ENCODE assay signal across 20 mouse cellular contexts in the genomic region with DNA sequence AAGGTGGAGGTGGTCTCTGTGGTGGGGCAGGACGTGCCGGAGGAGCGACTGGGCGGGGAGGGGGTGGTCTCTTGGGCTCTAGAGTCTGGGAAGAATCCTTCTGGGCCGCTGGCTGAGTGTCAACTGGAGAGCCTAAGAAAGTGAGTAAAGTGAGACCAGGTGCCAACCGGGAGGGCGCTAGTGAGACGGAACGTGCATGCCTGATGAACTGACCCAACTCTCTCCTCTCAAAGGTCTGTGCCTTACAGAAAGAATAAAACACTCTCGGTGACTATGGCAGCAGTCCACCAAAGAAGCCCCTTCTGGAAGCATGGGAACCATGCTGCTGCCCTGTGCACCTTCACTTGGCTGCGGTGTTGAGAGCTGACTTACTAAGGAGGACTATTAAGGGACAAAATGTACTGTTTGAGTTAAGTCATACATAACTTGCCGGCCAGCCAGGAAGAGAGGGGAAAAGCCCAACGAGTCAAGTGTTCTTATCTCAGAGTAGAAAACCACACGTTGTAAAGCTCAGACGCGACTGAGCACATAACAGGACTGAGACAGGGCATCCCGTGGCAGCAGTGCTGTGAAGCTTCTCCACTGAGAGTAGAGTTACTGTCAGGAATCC. TPM values are rescaled to one million over a fixed set of nuclear protein-coding genes. Genes with fewer than 3 reads are reported as not detected.
DNase-seq lines count a peak whose midpoint lies in the region; ATAC-seq and TF ChIP-seq lines count a peak whose summit lies in the region.
"Had no signal": no experiment of that assay in that cellular context is flagged by ENCODE, and none has a peak within 500 bp of the region (broad histone marks: within the 10 kb centered on the region; RNA-seq: fewer than 3 reads in every experiment).

No protein-coding gene starts in this region.

- TF ChIP-seq CTCF in heart, adult 2 months (IDR thresholded peaks at IDR 0.05) = no peak

- no peaks in the 10 kb centered on the region for H3K27me3 ChIP-seq in heart, embryonic 11.5 days (ENCODE audit: control insufficient read depth, insufficient read depth, low read length)
- no peaks in the 10 kb centered on the region for H3K27me3 ChIP-seq in heart, adult 2 months (ENCODE audit: control insufficient read depth, insufficient read depth, low read length)
- H3K27me3 ChIP-seq in lung, embryonic 15.5 days = no peaks in the 10 kb centered on the region
- H3K27me3 ChIP-seq: heart, embryonic 15.5 days; hindbrain, embryonic 13.5 days; limb, embryonic 15.5 days; neural tube, embryonic 13.5 days had no signal

- no peak overlapping the region for H3K27ac ChIP-seq in heart, embryonic 11.5 days (ENCODE audit: low read depth, low read length)
- H3K27ac ChIP-seq in heart, adult 2 months = no peak overlapping the region
- H3K27ac ChIP-seq in lung, embryonic 15.5 days = peak overlapping the region; percentile 29; the same call in 1 of the 2 replicates
- H3K27ac ChIP-seq: heart, embryonic 15.5 days; hindbrain, embryonic 13.5 days; limb, embryonic 15.5 days; neural tube, embryonic 13.5 days had no signal

- no peaks in the 10 kb centered on the region for H3K79me2 ChIP-seq in heart, adult 2 months (replicated peaks; ENCODE audit: control insufficient read depth, insufficient read depth, low read length)

- 35% methylated on average over 17 of the region's 17 CpGs for WGBS in heart, embryonic 11.5 days (ENCODE audit: insufficient replicate concordance)
- 59% methylated on average over 17 of the region's 17 CpGs for WGBS in heart, adult 2 months
- 39% methylated on average over 17 of the region's 17 CpGs for WGBS in lung, embryonic 15.5 days

- no peak for TF ChIP-seq POLR2A in heart, adult 2 months (IDR thresholded peaks at IDR 0.05; ENCODE audit: insufficient read depth, low read depth, low read length)

- peaks cover 4% of the 10 kb centered on the region; the same call in 1 of the 2 replicates for H3K36me3 ChIP-seq in heart, embryonic 11.5 days (ENCODE audit: control insufficient read depth, insufficient read depth, low read length)
- H3K36me3 ChIP-seq in heart, adult 2 months (ENCODE audit: control insufficient read depth, insufficient read depth, low read length) = no peaks in the 10 kb centered on the region
- 0 out of 2 replicates have a peak, but pooled peaks cover 2% of the 10 kb centered on the region for H3K36me3 ChIP-seq in lung, embryonic 15.5 days

- H3K9me3 ChIP-seq in heart, embryonic 11.5 days (replicated peaks; ENCODE audit: control insufficient read depth, low read length) = no peaks in the 10 kb centered on the region
- H3K9me3 ChIP-seq in lung, embryonic 15.5 days = no peaks in the 10 kb centered on the region
- H3K9me3 ChIP-seq: heart, embryonic 15.5 days; hindbrain, embryonic 13.5 days; limb, embryonic 15.5 days; neural tube, embryonic 13.5 days had no signal

- intact Hi-C loops in heart, adult 2 months (cut with DNase I) = no loop called here

- H3K4me2 ChIP-seq in heart, embryonic 11.5 days = peak overlapping the region; percentile 14; the same call in 1 of the 2 replicates
- no peak overlapping the region for H3K4me2 ChIP-seq in lung, embryonic 15.5 days
- H3K4me2 ChIP-seq: heart, embryonic 15.5 days; hindbrain, embryonic 13.5 days; limb, embryonic 15.5 days; neural tube, embryonic 13.5 days had no signal

- H3K4me1 ChIP-seq in heart, embryonic 11.5 days (ENCODE audit: control insufficient read depth, insufficient read depth, low read length) = no peaks in the 10 kb centered on the region; the same call in 1 of the 2 replicates
- no peaks in the 10 kb centered on the region for H3K4me1 ChIP-seq in heart, adult 2 months (ENCODE audit: control insufficient read depth, insufficient read depth, low read length)
- peaks cover 8% of the 10 kb centered on the region; the same call in 1 of the 2 replicates for H3K4me1 ChIP-seq in lung, embryonic 15.5 days
- H3K4me1 ChIP-seq: heart, embryonic 15.5 days; hindbrain, embryonic 13.5 days; limb, embryonic 15.5 days; neural tube, embryonic 13.5 days had no signal

- no peak for ATAC-seq in heart, embryonic 11.5 days (replicated peaks; ENCODE audit: insufficient number of reproducible peaks, low FRiP score, low TSS enrichment)
- ATAC-seq in lung, embryonic 15.5 days (ENCODE audit: borderline replicate concordance, extremely low read depth, low FRiP score, low TSS enrichment) = peak; percentile 35; the same call in 1 of the 2 replicates
- peak; percentile 58 for ATAC-seq in megakaryocyte-erythroid progenitor cell, adult 5-6 weeks (replicated peaks; ENCODE audit: low FRiP score, low TSS enrichment, poor library complexity, severe bottlenecking)
- ATAC-seq: forebrain, embryonic 14.5 days had no signal

- H3K4me3 ChIP-seq in heart, embryonic 11.5 days (ENCODE audit: low read depth, low read length) = no peak overlapping the region
- no peak overlapping the region for H3K4me3 ChIP-seq in heart, adult 2 months
- H3K4me3 ChIP-seq in lung, embryonic 15.5 days = no peak overlapping the region
- H3K4me3 ChIP-seq: erythroblast, embryonic 14.5 days; heart, embryonic 15.5 days; hindbrain, embryonic 13.5 days; limb, embryonic 15.5 days; neural tube, embryonic 13.5 days had no signal

- no peak for DNase-seq in heart, adult 2 months
- peak; percentile 47 to 77 for DNase-seq in lung, adult 18-20 months
- no peak for DNase-seq in lung, postnatal 4 days
- no peak for DNase-seq in urinary bladder, postnatal 4 days (ENCODE audit: low spot score in 2 of 2)
- no peak for DNase-seq in adrenal gland, postnatal 10 days
- DNase-seq: adrenal gland, postnatal 36 days; B cell, adult 2 months; cerebellum, adult 8-10 months; kidney, adult 8-10 months; right cerebral cortex, postnatal 14 days; thymus, postnatal 25 days had no signal

- TF ChIP-seq EP300 in heart, adult 2 months (IDR thresholded peaks at IDR 0.05; ENCODE audit: insufficient read depth, low read depth, low read length) = no peak

- no peak overlapping the region for H3K9ac ChIP-seq in heart, embryonic 11.5 days (ENCODE audit: low read depth, low read length)
- no peak overlapping the region for H3K9ac ChIP-seq in heart, adult 2 months (ENCODE audit: low read depth, low read length)
- H3K9ac ChIP-seq in lung, embryonic 15.5 days = no peak overlapping the region
- H3K9ac ChIP-seq: heart, embryonic 15.5 days; hindbrain, embryonic 13.5 days; limb, embryonic 15.5 days; neural tube, embryonic 13.5 days had no signal

RNA-seq across cellular contexts. Expression of a gene that starts 15.5 kb away (rescaled TPM):
- 47.0 and 51.7 TPM in 2 replicates for polyA plus RNA-seq in heart, embryonic 11.5 days (2014; fragmentation: Nextera tagmentation; extraction: Ambion mirVana)
- 10 to 100 TPM; 24.2 to 27.5 TPM for total RNA-seq in heart, adult 2 months (2021)
- 8.2 TPM in 2 replicates for polyA plus RNA-seq in heart, adult 2 months (2012; rRNA removed)
- 44.1 and 53.3 TPM in 2 replicates for polyA plus RNA-seq in lung, embryonic 15.5 days (2015; fragmentation: Nextera tagmentation; extraction: Ambion mirVana)
- total RNA-seq in megakaryocyte-erythroid progenitor cell, adult 5-6 weeks (2014; fragmentation: Nextera tagmentation) = 40.6 and 61.6 TPM in 2 replicates
- total RNA-seq in megakaryocyte-erythroid progenitor cell, adult 5-6 weeks (2017) = 104 and 136 TPM in 2 replicates
- total RNA-seq in adrenal gland, postnatal 10 days (2021) = 10 to 100 TPM; 30.6 to 31.6 TPM

Comparison
In these comparisons a context has a peak if more than half of its experiments do, and no peak if none do; other contexts are left out.
1. DNase-seq: peak in lung, adult 18-20 months (2 of 2); none in heart, adult 2 months (0 of 2), lung, postnatal 4 days (0 of 2), urinary bladder, postnatal 4 days (0 of 2) and adrenal gland, postnatal 10 days (single experiment).